Mouse (Mus musculus) MEL (cell line): ENCODE measurements around the gene Gcsam. TPM values are rescaled to one million over a fixed set of nuclear protein-coding genes. Genes with fewer than 3 reads are reported as not detected.
A peak's percentile ranks its signal among the peaks of the same experiment; 100 is the strongest.

ENCODE experiments used
- DNase-seq: peaks from one replicate; pipeline ENCODE4 v3.0.0; 2011; ENCODE audit warnings: low read depth, low spot score
- H3K27ac ChIP-seq: 2 replicates; pipeline ENCODE4 v1.5.1; 2012; ENCODE audit warnings: low read depth, mild to moderate bottlenecking, control low read depth, low read length, moderate library complexity; ENCODE audit not compliant: control insufficient read depth
- H3K27me3 ChIP-seq, 2 experiments: fragments of 150-350 bp in 1 of 2; sonication (generic) in 1 of 2; 2 replicates each; pipeline ENCODE4 v1.6.1; 2012; ENCODE audit warnings: low read length in 2 of 2, mild to moderate bottlenecking in 2 of 2, improper control_type of control experiment in 1 of 2, moderate library complexity in 1 of 2; ENCODE audit not compliant: insufficient read depth in 2 of 2, control insufficient read depth in 1 of 2
- H3K36me3 ChIP-seq, 2 experiments: 2 replicates each; pipeline ENCODE4 v1.6.1; 2012 to 2014; ENCODE audit warnings: low read length in 2 of 2, improper control_type of control experiment in 1 of 2, inconsistent platforms in 1 of 2, mild to moderate bottlenecking in 1 of 2; ENCODE audit not compliant: insufficient read depth in 2 of 2, control insufficient read depth in 1 of 2
- H3K4me1 ChIP-seq, 2 experiments: fragments of 150-350 bp in 1 of 2; sonication (generic) in 1 of 2; 2 replicates each; pipeline ENCODE4 v1.6.1; 2012; ENCODE audit warnings: low read length in 2 of 2, improper control_type of control experiment in 1 of 2, mild to moderate bottlenecking in 1 of 2; ENCODE audit not compliant: insufficient read depth in 2 of 2, control insufficient read depth in 1 of 2
- H3K4me3 ChIP-seq, 2 experiments: fragments of 150-350 bp in 1 of 2; sonication (generic) in 1 of 2; 2 replicates each; pipeline ENCODE4 v1.5.1; 2012; ENCODE audit warnings: low read depth in 2 of 2, low read length in 2 of 2, mild to moderate bottlenecking in 2 of 2, moderate library complexity in 2 of 2, control low read depth in 1 of 2, improper control_type of control experiment in 1 of 2; ENCODE audit not compliant: control insufficient read depth in 1 of 2, insufficient read depth in 1 of 2
- H3K79me2 ChIP-seq: 2 replicates; pipeline ENCODE4 v1.6.1; 2012; ENCODE audit warnings: mild to moderate bottlenecking, low read length, moderate library complexity; ENCODE audit not compliant: control insufficient read depth, poor library complexity, insufficient read depth
- H3K9ac ChIP-seq: 2 replicates; pipeline ENCODE4 v1.6.1; 2012; ENCODE audit warnings: low read depth, mild to moderate bottlenecking, control low read depth, low read length, moderate library complexity; ENCODE audit not compliant: control insufficient read depth, poor library complexity, severe bottlenecking
- H3K9me3 ChIP-seq: fragments of 150-350 bp; sonication (generic); replicated peaks from 2 replicates; pipeline ENCODE4 v1.6.1; 2012; ENCODE audit warnings: mild to moderate bottlenecking, low read length, improper control_type of control experiment, moderate library complexity; ENCODE audit not compliant: insufficient read depth
- BHLHE40 ChIP-seq: IDR thresholded peaks from 2 replicates; pipeline ENCODE4 v1.6.1; 2012; ENCODE audit warnings: low read depth, mild to moderate bottlenecking, inconsistent platforms, low read length, improper control_type of control experiment, borderline replicate concordance
- CHD1 ChIP-seq: IDR thresholded peaks from 2 replicates; pipeline ENCODE4 v1.6.1; 2012; ENCODE audit warnings: low read depth, mild to moderate bottlenecking, inconsistent platforms, low read length, improper control_type of control experiment
- CHD2 ChIP-seq: IDR thresholded peaks from 2 replicates; pipeline ENCODE4 v1.6.1; 2011; ENCODE audit warnings: low read length, improper control_type of control experiment
- CTCF ChIP-seq, 3 experiments: IDR thresholded peaks in 2 of 3; conservative IDR thresholded peaks in 1 of 3; 2 replicates each; pipeline ENCODE4 v1.5.1; 2011 to 2012; ENCODE audit warnings: low read length in 3 of 3, low read depth in 2 of 3, mild to moderate bottlenecking in 2 of 3, improper control_type of control experiment in 1 of 3, inconsistent platforms in 1 of 3, mixed read lengths in 1 of 3, moderate library complexity in 1 of 3; ENCODE audit not compliant: control insufficient read depth in 1 of 3, insufficient read depth in 1 of 3, poor library complexity in 1 of 3, severe bottlenecking in 1 of 3
- ELF1 ChIP-seq: IDR thresholded peaks from 2 replicates; pipeline ENCODE4 v1.6.1; 2014; ENCODE audit warnings: low read depth, mild to moderate bottlenecking, inconsistent platforms, low read length, improper control_type of control experiment, moderate library complexity
- EP300 ChIP-seq, 2 experiments: IDR thresholded peaks; 2 replicates each; pipeline ENCODE4 v1.6.1; 2011; ENCODE audit warnings: improper control_type of control experiment in 2 of 2, low read length in 2 of 2, low read depth in 1 of 2, mild to moderate bottlenecking in 1 of 2
- HCFC1 ChIP-seq: IDR thresholded peaks from 2 replicates; pipeline ENCODE4 v1.6.1; 2012; ENCODE audit warnings: low read depth, mild to moderate bottlenecking, inconsistent platforms, low read length, improper control_type of control experiment, moderate library complexity
- JUND ChIP-seq: IDR thresholded peaks from 2 replicates; pipeline ENCODE4 v1.6.1; 2011; ENCODE audit warnings: low read depth, mild to moderate bottlenecking, improper control_type of control experiment, low read length
- KAT2A ChIP-seq: conservative IDR thresholded peaks from 2 replicates; pipeline ENCODE4 v1.6.1; 2012; ENCODE audit warnings: low read depth, low read length, improper control_type of control experiment, inconsistent platforms
- MAX ChIP-seq: IDR thresholded peaks from 2 replicates; pipeline ENCODE4 v1.6.1; 2011; ENCODE audit warnings: low read length, improper control_type of control experiment
- MAZ ChIP-seq: IDR thresholded peaks from 2 replicates; pipeline ENCODE4 v1.6.1; 2012; ENCODE audit warnings: low read depth, mild to moderate bottlenecking, inconsistent platforms, low read length, improper control_type of control experiment
- MEF2A ChIP-seq: IDR thresholded peaks from 2 replicates; pipeline ENCODE4 v1.6.1; 2014; ENCODE audit warnings: low read depth, mild to moderate bottlenecking, inconsistent platforms, low read length, improper control_type of control experiment; ENCODE audit not compliant: poor library complexity, insufficient replicate concordance, severe bottlenecking; ENCODE audit errors: extremely low read depth
- MXI1 ChIP-seq: IDR thresholded peaks from 2 replicates; pipeline ENCODE4 v1.6.1; 2011; ENCODE audit warnings: mild to moderate bottlenecking, low read depth, low read length, improper control_type of control experiment
- MYB ChIP-seq: IDR thresholded peaks from 2 replicates; pipeline ENCODE4 v1.6.1; 2011; ENCODE audit warnings: mild to moderate bottlenecking, low read depth, low read length, improper control_type of control experiment
- MYC ChIP-seq: IDR thresholded peaks from 2 replicates; pipeline ENCODE4 v1.6.1; 2011; ENCODE audit warnings: low read depth, mild to moderate bottlenecking, low read length, improper control_type of control experiment, moderate library complexity
- NELFE ChIP-seq: IDR thresholded peaks from 2 replicates; pipeline ENCODE4 v1.6.1; 2011; ENCODE audit warnings: low read depth, low read length, improper control_type of control experiment
- POLR2A ChIP-seq, 2 experiments: IDR thresholded peaks; 2 replicates each; pipeline ENCODE4 v1.6.1; 2011 to 2012; ENCODE audit warnings: low read length in 2 of 2, mild to moderate bottlenecking in 2 of 2, control low read depth in 1 of 2, improper control_type of control experiment in 1 of 2, low read depth in 1 of 2, moderate library complexity in 1 of 2; ENCODE audit not compliant: control insufficient read depth in 1 of 2, insufficient read depth in 1 of 2, poor library complexity in 1 of 2
- POLR2AphosphoS2 ChIP-seq: IDR thresholded peaks from 2 replicates; pipeline ENCODE4 v1.6.1; 2011; ENCODE audit warnings: low read length, improper control_type of control experiment
- RAD21 ChIP-seq: IDR thresholded peaks from 2 replicates; pipeline ENCODE4 v1.6.1; 2011; ENCODE audit warnings: mild to moderate bottlenecking, low read depth, low read length, improper control_type of control experiment
- RCOR1 ChIP-seq: IDR thresholded peaks from 2 replicates; pipeline ENCODE4 v1.6.1; 2012; ENCODE audit warnings: low read depth, mild to moderate bottlenecking, inconsistent platforms, low read length, improper control_type of control experiment
- SIN3A ChIP-seq: IDR thresholded peaks from 2 replicates; pipeline ENCODE4 v1.6.1; 2012; ENCODE audit warnings: low read length, improper control_type of control experiment, inconsistent platforms
- SMC3 ChIP-seq: IDR thresholded peaks from 2 replicates; pipeline ENCODE4 v1.6.1; 2011; ENCODE audit warnings: low read depth, low read length, improper control_type of control experiment
- TAL1 ChIP-seq: IDR thresholded peaks from 2 replicates; pipeline ENCODE4 v1.6.1; 2012; ENCODE audit warnings: mild to moderate bottlenecking, inconsistent platforms, low read length, moderate library complexity, mixed read lengths
- TBP ChIP-seq: IDR thresholded peaks from 2 replicates; pipeline ENCODE4 v1.8.0; 2011; ENCODE audit warnings: low read depth, low read length, improper control_type of control experiment
- UBTF ChIP-seq: IDR thresholded peaks from 2 replicates; pipeline ENCODE4 v1.6.1; 2012; ENCODE audit warnings: low read depth, mild to moderate bottlenecking, inconsistent platforms, low read length, improper control_type of control experiment, moderate library complexity, borderline replicate concordance; ENCODE audit not compliant: insufficient read depth
- USF2 ChIP-seq, 2 experiments: IDR thresholded peaks; 2 replicates each; pipeline ENCODE4 v1.6.1; 2011 to 2012; ENCODE audit warnings: improper control_type of control experiment in 2 of 2, low read length in 2 of 2, borderline replicate concordance in 1 of 2, inconsistent platforms in 1 of 2, low read depth in 1 of 2, mild to moderate bottlenecking in 1 of 2; ENCODE audit not compliant: insufficient read depth in 1 of 2
- ZC3H11A ChIP-seq: IDR thresholded peaks from 2 replicates; pipeline ENCODE4 v1.6.1; 2012; ENCODE audit warnings: low read depth, mild to moderate bottlenecking, inconsistent platforms, low read length, improper control_type of control experiment
- ZKSCAN1 ChIP-seq: IDR thresholded peaks from 2 replicates; pipeline ENCODE4 v1.6.1; 2012; ENCODE audit warnings: low read depth, mild to moderate bottlenecking, inconsistent platforms, low read length, improper control_type of control experiment, moderate library complexity
- ZMIZ1 ChIP-seq: IDR thresholded peaks from 2 replicates; pipeline ENCODE4 v1.6.1; 2012; ENCODE audit warnings: low read depth, mild to moderate bottlenecking, inconsistent platforms, low read length, improper control_type of control experiment, moderate library complexity
- ZNF384 ChIP-seq: IDR thresholded peaks from 2 replicates; pipeline ENCODE4 v1.6.1; 2012; ENCODE audit warnings: low read depth, mild to moderate bottlenecking, inconsistent platforms, low read length, improper control_type of control experiment
- polyA plus RNA-seq, 2 experiments: library from polyadenylated mRNA; stranded (reverse) in 1 of 2; unstranded in 1 of 2; fragments of >175 nt in 1 of 2; fragments of >200 nt in 1 of 2; gene quantifications; 2 replicates each; pipeline versions ENCODE4 v1.2.1 to v1.2.4; 2012; ENCODE audit warnings: low replicate concordance in 2 of 2, low read depth in 1 of 2; ENCODE audit not compliant: insufficient read length in 2 of 2, insufficient read depth in 1 of 2, missing spikeins in 1 of 2
- total RNA-seq: library from RNA; depleted of rRNA; stranded (reverse); fragments of 300-350 nt; gene quantifications from 2 replicates; pipeline ENCODE4 v1.2.3, GENCODE M21; 2012

Gcsam gene
- total and polyA plus RNA-seq, 3 experiments: not detected

DNA sequence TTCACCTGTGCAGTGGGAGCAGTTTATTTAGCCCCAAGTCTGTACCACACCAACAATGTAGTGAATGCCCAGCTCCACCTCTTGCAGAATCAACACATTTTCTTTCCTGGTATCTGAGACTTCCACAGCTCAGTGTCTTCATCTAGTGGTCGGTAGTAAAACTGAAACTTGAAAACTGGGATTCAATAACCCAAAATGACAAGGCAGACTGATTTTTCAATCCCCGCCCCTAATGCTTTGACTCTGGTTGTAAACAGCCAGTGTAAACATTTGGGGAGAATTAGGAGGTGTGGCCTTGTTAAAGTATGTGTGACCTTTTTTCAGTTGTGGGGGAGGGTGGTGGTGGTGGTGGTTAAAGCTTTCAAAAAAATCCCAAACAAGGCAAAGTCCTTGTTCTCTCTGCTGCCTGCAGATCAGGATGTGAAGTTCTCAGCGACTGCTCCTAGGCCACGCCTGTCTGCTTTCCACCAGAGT, 1.7 kb upstream of the Gcsam start:
- Histone ChIP-seq H3K4me3 (no peak overlapping the region), H3K27ac (no peak overlapping the region)
- no peak for DNase-seq

DNA sequence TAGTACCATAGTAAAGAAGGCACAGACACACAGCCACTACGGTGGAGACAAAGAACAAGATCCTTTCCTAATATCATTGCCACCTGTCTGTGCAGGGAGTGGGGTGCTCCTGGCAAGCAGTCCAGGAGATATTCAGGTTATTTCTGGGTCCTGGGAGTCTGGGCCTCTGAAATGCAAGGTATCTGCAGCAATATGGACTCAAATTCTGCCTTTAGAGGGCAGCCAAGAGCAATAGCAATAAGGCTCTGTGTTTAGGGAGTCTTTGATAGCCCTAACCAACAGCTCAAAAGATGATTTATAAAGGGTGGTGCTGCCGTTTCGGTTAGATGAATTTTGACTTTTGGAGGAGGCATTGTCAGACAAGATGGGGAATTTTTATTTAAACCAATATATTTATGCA, 880 bp upstream of the Gcsam start:
- H3K79me2 ChIP-seq: no peaks in the 10 kb centered on the region
- H3K9me3 ChIP-seq: no peaks in the 10 kb centered on the region
- no peaks in the 10 kb centered on the region for H3K36me3 ChIP-seq
- H3K9ac ChIP-seq: no peak overlapping the region
- peak; percentile 48 for DNase-seq
- H3K27me3 ChIP-seq: no peaks in the 10 kb centered on the region; a peak in 1 of 4 replicates
- H3K4me3 ChIP-seq: no peak overlapping the region
- H3K27ac ChIP-seq: no peak overlapping the region
- H3K4me1 ChIP-seq: no peaks in the 10 kb centered on the region
- TF ChIP-seq USF2 (IDR thresholded peaks at IDR 0.05; ENCODE audit: borderline replicate concordance in 1 of 2, insufficient read depth in 1 of 2, low read depth in 1 of 2, low read length in 2 of 2) (no peak), CTCF (IDR thresholded peaks at IDR 0.05 in 2 of 3, conservative IDR thresholded peaks at IDR 0.05 in 1 of 3; ENCODE audit: control insufficient read depth in 1 of 3, insufficient read depth in 1 of 3, low read depth in 2 of 3, low read length in 3 of 3, poor library complexity in 1 of 3, severe bottlenecking in 1 of 3) (peak in 2 of 3 experiments; percentile 25 to 60; a peak in 4 of 6 replicates), TBP (no peak), POLR2A (IDR thresholded peaks at IDR 0.05; ENCODE audit: control insufficient read depth in 1 of 2, insufficient read depth in 1 of 2, low read depth in 1 of 2, low read length in 2 of 2, poor library complexity in 1 of 2) (no peak), MXI1 (no peak), SMC3 (peak; percentile 52), MYC (no peak), EP300 (IDR thresholded peaks at IDR 0.05; ENCODE audit: low read depth in 1 of 2, low read length in 2 of 2) (no peak), MAZ (no peak), NELFE (no peak), CHD2 (no peak), CHD1 (no peak), SIN3A (no peak), BHLHE40 (no peak), KAT2A (no peak), MEF2A (no peak), ZNF384 (no peak), ZKSCAN1 (no peak), HCFC1 (no peak), TAL1 (no peak), RAD21 (peak; percentile 33), ELF1 (no peak), MYB (no peak), UBTF (no peak), ZC3H11A (0 out of 2 replicates have a peak, but pooled peaks have one; percentile 8), ZMIZ1 (no peak), MAX (no peak), POLR2AphosphoS2 (no peak), RCOR1 (no peak), JUND (no peak)

More for the DNA sequence above, 1.7 kb upstream of the Gcsam start:
- no peak overlapping the region for H3K9ac ChIP-seq
- no peaks in the 10 kb centered on the region for H3K36me3 ChIP-seq
- no peaks in the 10 kb centered on the region for H3K9me3 ChIP-seq
- H3K27me3 ChIP-seq: no peaks in the 10 kb centered on the region; a peak in 1 of 4 replicates
- no peaks in the 10 kb centered on the region for H3K79me2 ChIP-seq
- H3K4me1 ChIP-seq: no peaks in the 10 kb centered on the region
- TF ChIP-seq ZC3H11A (peak; percentile 4; the same call in 1 of the 2 replicates), ELF1 (no peak), SMC3 (peak; percentile 21; the same call in 1 of the 2 replicates), CTCF (IDR thresholded peaks at IDR 0.05 in 2 of 3, conservative IDR thresholded peaks at IDR 0.05 in 1 of 3; ENCODE audit: control insufficient read depth in 1 of 3, insufficient read depth in 1 of 3, low read depth in 2 of 3, low read length in 3 of 3, poor library complexity in 1 of 3, severe bottlenecking in 1 of 3) (peak in 2 of 3 experiments; percentile 14 to 33; a peak in 2 of 6 replicates), RAD21 (peak; percentile 27)
